Mouse (Mus musculus) kidney, postnatal 25 days (tissue): Measurements from ENCODE around the gene Lmtk2.

Experiments
- DNase-seq, 2 experiments: peaks; one replicate each; pipeline ENCODE4 v3.0.0; 2021; ENCODE audit warnings: mixed read lengths in 2 of 2

Lmtk2 gene

DNA sequence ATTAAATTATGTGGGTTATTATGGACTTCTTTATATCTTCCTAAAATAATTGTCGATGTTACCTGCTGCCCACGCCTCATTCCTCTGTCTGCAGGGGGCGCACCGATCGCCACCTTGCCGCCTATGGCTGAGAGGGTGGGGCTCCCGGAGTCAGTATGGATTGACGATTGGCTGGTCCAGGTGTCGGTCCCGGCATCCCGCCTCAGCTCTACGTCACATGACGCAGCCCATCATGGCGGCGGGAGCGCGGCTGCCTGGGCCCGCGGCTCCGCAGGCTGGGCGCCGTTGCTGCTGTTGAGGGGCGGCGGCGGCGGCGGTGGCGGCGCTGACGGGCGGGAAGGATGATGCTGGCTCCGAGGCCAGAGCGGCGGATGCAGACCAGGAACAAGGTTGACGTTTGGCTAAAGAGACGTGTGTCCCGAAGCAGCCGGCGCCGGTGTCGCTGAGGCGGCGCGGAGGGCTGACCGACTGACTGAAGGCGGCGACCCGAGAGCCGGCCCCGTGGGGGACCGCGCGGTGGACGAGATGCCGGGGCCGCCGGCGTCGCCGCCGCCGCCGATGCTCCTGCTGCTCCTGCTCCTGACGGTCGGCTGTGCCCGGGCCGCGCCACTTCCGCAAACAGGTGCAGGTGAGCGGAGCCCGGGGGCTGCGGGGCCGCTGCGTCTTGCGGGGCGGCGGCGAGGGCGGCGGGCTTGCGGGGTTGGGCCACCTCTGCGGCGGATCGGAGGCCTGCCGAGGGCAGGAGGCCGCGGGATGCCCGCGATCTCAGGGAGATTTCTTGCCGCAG is at the start of gene Lmtk2:
Gene Lmtk2, plus strand, starts transcription at position 288 of the 787 bp plus-strand sequence.
- DNase-seq, result peak; percentile 98 to 99

DNA sequence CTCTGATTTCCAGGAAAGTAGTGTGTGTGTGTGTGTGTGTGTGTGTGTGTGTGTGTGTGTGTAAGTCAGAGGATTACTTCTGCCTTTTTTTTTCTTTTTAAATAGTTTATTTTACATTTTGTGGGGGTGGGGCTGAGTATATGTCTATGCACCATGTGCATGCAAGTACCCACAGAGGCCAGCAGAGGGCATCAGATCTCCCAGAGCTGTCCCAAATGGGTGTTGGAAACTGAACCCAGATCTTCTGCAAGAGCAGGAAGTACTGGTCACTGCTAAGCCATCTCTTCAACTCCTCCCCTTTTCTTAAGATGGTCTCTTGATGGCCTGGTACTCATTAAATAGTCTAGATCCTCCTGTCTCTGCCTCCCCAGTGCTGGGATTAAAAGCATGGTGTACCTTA is 49.0 kb upstream of the Lmtk2 start:
- peak in 1 of 2 experiments; percentile 31 for DNase-seq

DNA sequence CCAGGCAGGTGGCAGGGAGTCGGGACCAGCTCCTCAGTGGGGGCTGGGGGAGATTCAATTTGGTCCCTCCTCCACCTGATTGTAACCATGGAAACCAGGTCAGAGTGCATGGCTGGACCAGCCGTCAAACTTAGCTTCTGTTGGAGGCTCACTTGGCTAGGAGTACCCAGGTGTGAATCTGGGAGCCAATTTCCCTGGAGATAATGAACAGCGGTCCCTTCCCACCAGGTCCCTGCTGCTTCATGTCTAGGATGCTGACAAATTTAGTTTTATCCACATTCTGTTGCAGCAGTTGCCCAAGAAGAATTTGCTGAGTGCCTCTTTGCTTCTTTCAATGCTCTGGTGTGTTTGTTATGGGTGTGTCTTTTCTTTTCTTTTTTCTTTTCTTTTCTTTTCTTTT is 46.8 kb upstream of the Lmtk2 start:
- DNase-seq, result no peak

DNA sequence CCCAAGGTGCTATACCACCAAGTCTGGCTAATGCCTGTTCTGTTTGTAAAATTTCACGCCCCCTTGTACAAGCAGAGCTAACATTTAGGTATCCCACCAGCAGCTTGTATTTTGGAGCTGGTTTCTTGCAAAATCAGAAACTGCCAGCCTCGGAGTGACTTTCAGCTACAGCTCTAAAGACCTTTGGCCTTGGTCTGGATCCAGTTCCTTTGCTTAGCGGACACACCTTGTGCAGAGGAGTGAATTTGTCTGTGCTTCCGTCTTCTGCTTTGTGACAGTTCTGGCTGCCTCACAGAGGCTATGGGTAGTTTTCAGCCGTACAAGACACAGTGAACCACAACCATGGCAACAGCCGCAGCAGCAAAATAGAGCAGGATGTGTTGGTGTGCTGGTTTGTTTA is 45.9 kb upstream of the Lmtk2 start:
- peak; percentile 55 to 56 for DNase-seq

DNA sequence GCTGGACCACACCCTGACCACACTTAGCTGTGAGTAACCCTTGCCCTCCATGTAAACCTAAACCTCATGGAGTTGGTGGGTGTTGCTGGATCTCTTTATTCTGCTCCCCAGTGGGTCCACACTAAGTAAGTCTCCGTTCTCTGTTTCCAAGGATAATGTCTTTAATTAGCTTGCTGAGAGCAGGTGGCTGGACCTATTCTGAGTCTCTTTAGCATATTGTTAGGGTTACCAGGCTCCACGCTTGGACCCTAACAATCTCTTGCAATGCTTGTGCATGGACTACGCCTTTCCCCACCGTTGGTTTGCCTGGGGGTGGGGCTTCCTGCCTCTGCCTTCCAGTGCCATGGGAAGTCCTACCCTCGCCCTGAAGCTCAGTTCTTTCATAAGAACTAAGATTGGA is 36.1 kb upstream of the Lmtk2 start:
- DNase-seq, result no peak

DNA sequence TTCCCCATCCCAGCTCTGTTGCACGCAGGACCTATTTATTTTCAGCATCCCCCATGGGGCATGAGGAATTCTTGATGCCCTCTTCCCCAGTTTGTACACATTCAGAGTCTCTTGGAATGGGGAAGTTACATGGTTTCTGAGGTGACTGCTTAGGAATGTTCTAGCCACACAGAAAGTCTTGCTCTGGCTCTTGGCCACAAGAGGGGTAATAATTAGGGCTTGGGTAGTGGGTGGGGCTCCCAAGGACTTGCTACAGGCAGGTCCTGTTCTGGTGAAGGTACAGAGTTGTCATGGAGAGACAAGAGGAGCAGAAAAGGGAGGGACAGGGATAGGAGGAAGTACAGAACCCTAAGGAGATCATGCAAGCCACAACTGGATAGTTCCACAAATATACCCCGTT is 34.2 kb upstream of the Lmtk2 start:
- DNase-seq, result no peak

DNA sequence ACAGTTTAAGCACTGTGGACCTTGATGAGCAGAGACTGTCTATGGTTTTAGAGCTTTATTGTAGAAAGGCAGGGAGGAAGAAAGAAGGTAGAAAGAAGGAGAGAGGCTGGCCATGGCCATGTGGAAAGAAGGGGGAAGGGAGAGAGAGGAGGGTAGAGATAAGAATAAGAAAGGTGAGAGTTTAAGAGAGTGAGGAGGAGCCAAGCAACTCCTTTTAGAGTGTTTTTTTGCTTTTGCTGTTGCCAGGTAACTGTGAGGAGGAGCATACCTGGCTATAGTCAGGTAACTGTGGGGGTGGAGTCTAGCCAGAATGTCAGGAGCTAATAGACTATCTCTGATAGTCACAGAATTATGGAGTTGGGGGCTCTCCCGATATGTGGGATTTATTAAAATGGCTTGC is 30.2 kb upstream of the Lmtk2 start:
- DNase-seq, result no peak

DNA sequence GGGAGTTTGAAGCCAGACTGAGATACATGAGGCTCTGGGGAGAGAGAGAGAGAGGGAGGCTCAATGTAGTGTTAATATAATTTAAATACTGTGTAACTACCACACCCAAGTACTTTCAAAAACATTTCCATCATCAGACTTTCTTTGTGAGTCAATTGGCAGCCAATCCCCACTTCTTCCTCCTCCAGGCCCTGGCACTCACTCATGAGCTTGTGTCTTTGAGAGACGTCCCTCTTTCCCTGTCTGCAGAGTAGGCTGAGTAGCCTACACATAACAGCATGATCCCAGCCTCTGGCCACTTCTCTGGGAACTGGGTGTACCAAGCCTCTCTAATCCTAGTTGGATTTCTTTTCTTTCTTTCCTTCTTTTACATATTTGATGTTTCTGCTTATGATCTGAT is 29.0 kb upstream of the Lmtk2 start:
- DNase-seq, result no peak

DNA sequence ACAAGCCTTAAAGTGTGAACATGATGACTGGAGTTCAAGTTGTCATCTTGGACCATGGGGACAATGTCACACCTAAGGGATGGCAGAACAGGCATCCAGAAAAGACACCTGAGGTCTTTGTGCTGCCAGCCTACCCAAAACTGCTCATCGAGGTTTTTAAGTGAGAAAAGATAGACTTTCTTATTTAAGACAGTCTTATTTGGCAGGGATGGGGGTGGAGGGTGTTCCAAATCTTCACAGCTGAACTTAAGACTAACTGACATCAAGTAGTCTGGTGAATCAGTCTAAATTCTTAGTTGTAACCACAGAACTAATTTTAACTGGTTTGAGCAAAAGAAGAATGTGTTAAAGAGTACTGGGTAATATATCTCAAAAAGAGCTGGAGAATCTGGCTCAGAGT is 22.7 kb upstream of the Lmtk2 start:
- DNase-seq, result no peak

DNA sequence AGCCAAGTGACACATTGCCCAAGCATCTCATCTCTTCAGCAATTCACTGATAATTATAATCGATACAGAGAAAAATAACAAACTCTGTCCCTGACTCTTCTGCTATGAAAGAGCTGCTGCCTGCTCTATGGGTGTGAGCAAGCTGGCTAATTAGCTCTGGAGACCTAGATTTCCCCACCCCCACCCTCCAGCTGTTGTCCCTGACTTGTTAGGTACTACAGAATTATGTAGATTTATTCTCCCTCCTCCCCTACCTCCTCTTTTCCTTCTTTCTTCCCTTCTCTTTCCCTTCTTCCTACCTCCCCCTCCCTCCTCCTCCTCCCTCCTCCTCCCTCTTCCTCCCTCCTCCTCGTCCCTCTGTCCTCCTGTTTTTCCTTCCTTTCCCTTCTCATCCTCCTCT is 19.4 kb upstream of the Lmtk2 start:
- DNase-seq, result no peak

DNA sequence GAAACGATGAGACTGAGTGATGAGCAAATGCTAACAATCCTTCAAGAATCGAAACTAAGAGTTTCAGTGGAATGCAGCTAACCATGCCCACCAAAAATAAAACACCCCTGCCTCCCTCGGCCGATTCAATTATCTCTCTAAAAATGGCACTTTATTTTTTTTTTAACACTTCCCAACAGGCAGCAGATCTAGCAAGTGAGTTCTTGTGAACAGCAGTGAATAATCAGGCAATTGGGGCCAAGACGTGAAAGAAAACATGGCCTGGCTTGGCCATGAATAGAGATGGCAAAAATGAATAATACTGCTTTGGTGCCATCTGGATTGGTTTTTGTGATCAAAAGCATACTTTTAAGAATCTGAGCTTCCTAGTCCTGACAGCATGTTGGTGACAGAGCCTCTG is 18.2 kb upstream of the Lmtk2 start:
- DNase-seq, result no peak

DNA sequence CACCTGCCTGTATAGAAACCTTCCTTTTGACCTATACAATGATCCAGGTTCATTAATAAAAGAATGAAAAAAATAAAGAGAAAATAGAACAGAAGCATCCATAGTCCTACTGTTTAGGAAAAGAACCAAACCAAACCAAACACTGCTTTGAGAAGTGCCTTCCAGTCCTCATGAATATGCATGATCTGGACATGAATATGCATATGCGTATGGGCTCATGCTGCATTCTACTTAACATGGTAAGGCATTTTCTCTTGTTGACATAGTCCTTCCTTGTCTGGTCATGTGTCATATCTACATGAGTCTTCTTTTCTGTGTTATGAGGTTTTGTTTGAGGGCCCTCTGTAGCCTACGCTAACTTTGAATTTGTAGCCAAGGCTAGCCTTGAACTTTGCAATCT is 16.7 kb upstream of the Lmtk2 start:
- no peak for DNase-seq

DNA sequence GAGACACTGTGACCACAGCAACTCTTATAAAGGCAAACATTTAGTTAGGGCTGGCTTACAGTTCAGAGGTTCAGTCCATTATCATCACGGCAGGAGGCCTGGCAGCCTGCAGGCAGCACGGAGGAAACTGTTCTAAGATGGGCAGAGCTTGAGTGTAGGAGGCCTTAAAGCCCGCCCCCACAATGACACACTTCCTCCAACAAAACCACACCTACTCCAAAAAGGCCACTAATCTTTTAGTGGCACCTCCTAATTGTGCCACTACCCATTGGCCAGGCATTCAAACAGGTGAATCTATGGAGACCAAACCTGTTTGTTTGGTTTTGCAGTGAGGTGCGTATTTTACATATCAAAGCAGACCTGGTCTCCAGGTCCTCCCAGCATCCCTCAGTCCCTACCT is 16.0 kb upstream of the Lmtk2 start:
- DNase-seq, result no peak

DNA sequence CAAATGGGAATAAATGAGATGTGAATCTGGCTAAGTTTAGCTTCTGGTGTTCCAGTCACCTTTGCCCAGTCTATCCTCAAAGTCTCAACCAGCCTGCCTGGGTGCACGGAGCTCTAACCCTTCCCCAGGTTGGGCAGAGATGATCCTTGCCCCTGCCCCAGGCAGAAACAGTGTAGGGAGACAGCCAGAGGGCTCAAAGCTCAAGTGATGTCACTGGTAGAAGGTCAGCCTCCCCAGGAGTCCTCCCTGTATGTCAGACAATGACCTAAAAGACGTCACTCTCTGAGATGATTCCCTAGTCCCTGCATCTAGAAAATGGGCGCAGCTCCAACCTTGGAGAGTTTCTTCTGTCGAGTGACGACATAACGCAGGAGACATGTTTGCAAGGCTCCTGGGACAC is 14.5 kb upstream of the Lmtk2 start:
- peak; percentile 63 to 90 for DNase-seq

DNA sequence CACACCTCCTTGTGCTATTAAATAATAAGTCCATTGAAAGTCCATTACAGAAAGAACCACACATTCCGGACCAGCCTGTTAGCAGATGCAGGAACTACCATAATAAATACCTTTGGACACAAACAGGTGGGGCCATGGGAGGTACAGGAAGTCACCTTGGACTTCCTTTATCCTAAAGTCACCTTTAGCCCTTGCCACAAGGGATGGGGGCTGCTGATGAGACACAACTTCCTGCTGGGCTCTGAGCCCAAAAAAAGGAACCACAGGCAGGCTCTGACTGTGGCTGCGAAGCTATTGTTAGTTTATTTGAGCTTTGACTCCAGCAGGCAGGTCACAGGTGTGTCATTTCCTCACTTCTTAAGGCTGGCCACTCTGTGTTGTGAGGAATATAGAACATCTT is 13.7 kb upstream of the Lmtk2 start:
- DNase-seq, result no peak

DNA sequence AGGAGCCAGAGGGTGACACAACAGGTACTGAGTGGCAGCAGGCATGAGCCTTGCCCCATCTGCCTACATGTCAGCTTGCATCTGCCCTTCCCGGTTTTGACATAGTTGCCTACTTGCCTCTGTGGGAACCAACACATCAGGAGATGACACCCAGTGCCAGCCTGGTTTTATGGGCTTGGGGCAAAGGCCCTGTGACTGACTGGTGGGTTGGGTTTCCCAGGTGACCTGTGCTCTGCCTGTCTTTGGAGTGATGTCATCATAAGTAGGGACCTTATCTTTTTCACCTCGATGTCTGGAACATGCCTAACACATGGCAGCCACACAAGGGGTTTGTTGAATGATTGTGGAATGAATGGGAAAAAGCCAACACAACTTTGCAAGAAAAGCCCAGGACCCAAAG is 11.9 kb upstream of the Lmtk2 start:
- no peak for DNase-seq

DNA sequence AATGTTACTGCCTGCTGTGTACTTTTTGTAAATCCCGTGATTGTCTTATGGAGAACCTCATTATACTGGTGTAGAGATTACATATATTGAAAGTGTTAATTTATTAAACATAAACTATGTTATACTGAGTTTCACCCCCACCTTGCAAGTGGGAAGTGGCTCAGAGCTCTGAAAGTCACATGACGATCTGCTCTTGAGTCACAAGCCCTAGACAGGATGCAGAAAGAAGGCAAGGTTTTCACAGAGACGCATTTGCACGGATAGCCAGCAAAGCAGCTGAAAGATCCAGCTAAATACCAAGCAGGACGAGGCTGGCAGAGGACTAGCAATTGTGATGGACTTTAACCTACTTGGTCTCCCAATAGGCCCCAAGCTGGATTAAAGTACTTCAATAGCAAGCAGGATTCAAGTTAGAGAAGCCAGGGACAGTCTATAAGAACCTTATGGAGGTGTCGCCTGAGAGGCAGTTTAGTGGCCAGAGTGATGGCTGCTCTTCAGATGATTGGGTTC is 4.7 kb upstream of the Lmtk2 start:
- DNase-seq, result peak; percentile 39 to 64

DNA sequence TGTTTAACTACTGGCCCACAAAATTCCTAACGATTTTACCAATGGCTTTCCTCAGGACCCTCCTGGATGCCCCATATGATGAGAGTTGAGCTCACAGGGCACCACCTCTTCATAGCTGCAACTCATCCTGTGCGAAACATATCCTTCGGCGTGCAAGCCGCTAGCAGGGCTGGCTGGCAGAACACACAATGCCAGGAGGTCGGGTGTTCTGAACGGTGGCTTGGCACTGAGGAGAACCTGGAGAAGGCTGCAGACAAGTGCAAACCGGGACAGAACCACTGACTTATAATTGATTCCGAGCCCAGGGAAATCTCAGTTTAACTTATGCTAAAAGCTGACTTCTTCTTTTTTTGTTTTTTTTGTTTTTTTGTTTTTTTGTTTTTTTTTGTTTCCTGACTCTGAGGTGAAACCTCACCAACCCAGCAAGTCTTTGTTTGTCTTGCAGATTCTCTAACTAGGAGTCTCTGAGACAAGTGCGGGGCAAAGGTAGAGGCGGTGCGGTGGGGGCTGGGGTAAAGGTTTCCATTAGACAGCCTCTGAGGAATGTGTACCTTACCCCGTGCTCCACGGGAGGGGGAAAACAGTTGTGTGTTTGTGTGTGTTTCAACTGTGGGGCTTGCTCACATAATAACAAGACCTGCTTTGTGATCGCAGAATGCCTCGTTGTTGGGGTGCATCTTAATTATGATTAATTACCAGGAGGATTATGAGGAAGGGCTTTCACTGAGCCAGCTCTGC is 2.2 kb upstream of the Lmtk2 start:
- peak; percentile 84 to 92 for DNase-seq

DNA sequence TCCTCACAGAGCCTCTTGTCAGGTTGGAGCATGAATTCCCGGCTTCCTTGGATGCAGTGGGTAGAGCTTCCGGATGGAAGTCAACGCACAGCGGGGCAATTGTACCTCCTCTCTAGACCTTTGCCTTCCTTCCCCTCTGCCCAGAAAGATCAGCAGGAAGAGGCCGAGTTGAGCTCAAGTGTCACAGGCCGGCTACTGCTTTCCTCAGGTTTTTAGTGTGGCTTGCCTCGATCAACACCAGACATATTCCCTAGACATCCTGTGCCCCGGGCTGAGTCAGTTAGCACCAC is 1.7 kb upstream of the Lmtk2 start:
- peak; percentile 33 to 60 for DNase-seq

DNA sequence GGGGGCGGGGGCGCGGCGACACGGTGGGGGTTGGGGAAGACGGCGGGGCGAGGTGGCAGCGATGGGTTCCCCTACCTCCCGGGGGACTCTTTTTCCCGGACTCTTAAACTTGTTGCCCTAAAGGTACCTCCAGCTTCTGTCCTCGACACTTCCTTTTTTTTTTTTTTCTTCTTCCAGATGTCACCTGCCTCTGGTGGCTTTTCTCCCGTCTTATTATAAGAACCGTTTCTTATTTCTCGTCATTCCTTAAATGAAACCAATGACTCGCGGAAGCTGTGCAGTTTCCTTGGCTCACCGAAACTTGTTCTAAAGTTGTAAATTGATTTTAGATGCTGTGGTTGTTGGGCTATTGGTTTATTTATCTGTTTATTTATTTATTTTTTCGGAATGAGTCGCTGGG is 712 bp downstream of the Lmtk2 start:
- DNase-seq, result no peak

DNA sequence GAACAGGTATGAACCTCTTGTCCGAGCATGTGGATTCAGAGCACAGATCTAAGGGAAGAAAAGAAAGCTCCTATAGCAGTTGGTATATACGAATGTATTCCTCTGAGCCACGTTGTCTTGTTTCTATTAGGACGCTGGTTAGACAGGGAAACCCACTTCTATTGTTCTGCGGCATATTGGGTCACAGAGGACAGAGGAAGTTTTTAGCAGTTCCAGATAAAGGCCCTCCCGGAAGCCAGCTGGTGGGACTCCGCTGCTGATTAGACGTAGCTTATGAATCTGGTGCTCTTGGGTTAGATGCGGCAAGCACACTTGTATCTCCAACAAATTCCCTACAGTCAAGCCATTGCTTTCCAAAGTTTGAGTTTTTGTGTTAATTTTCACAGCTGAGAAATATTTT is 4.8 kb downstream of the Lmtk2 start:
- DNase-seq, result peak; percentile 21 to 39

DNA sequence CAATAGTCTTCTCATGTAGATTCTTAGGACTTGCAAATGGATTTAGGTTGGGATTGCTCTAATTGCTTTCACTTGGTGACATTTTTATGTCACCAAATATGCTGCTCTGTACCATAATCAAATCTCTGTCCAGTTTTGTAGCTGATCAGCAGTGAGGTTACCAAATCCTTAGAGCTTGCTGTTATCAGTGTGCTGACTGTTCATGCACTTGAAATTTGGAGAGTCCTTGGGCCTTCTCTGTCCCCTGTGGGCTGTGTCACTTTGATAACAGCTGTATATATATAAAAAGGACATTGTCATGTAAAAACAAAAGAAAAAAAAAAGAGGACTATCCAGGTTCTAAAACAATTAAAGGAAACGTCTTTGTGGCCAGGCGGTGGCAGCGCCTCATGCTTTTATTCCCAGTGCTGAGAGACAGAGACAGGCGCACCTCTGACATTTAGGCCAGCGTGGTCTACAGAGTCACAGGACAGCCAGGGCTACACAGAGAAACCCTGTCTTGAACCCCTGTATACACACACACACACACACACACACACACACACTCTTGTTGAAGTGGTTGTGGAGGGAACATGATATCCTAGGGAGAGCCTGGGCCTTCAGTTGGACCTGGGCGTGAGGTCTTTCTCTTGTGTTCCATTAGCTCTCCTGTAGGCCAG is 5.4 kb downstream of the Lmtk2 start:
- DNase-seq, result no peak

DNA sequence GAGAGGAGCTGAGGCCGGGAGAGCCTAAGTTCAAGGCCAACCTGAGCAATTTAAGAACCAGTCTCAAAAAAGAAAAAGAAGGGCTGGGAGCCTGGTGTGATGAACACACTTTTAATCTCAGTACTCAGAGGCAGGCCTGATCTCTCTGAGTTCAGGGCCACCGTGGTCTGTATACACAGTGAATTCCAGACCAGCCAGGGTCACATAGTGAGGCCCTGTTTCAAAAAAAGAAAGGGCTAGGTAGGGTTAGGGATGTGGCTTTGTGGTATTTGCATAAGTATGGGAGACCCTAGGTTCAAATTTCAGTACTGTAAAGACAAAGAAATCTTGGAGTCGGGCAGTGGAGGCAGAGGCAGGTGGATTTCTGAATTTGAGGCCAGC is 5.9 kb downstream of the Lmtk2 start:
- DNase-seq, result no peak

DNA sequence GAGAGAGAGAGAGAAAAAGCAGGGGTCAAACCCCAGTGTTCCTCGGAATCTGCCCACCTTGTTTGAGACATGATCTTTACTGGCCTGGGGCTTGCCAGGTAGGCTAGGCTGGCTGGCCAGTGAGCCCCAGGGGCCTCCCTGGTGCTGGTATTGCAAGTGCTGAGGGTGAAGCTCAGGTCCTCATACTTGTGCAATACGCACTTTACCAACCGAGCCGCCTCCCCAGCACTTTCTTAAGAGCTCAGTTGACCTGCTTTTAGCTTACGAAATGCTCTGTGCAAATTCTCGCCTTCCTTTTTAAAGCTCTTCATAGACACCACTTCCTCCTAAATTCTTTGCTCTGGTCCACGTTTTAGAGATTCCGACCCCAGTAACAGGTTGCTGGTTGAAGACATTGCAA is 9.0 kb downstream of the Lmtk2 start:
- peak in 1 of 2 experiments; percentile 38 for DNase-seq
